29 mouse cellular contexts compared by ENCODE assay signal in genomic region chr2:135404095-135404494, GRCm38 (mm10).
A peak's percentile ranks its signal among the peaks of the same experiment; 100 is the strongest.
DNase-seq lines count a peak whose midpoint lies in the region; ATAC-seq and TF ChIP-seq lines count a peak whose summit lies in the region.
"Had no signal": no experiment of that assay in that cellular context is flagged by ENCODE, and none has a peak within 500 bp of the region (broad histone marks: within the 10 kb centered on the region; RNA-seq: fewer than 3 reads in every experiment).

No protein-coding gene starts in this region.

- no peak for ATAC-seq in kidney, embryonic 15.5 days (replicated peaks; ENCODE audit: low FRiP score)
- ATAC-seq: forebrain, postnatal 0 days had no signal

- no peak for TF ChIP-seq CTCF in lung, adult 2 months (IDR thresholded peaks at IDR 0.05; ENCODE audit: insufficient read depth, low read length)

- no peak for TF ChIP-seq POLR2A in lung, adult 2 months (IDR thresholded peaks at IDR 0.05; ENCODE audit: borderline replicate concordance, extremely low read depth, low read depth, low read length)

- no peaks in the 10 kb centered on the region for H3K27me3 ChIP-seq in kidney, embryonic 15.5 days
- H3K27me3 ChIP-seq: embryonic facial prominence, embryonic 15.5 days; forebrain, embryonic 12.5 days; heart, embryonic 12.5 days; hindbrain, embryonic 13.5 days; limb, embryonic 12.5 days; liver, embryonic 15.5 days; lung, embryonic 15.5 days; midbrain, embryonic 12.5 days; neural tube, embryonic 13.5 days had no signal

- H3K9ac ChIP-seq in kidney, embryonic 15.5 days, result no peak overlapping the region
- H3K9ac ChIP-seq: embryonic facial prominence, embryonic 15.5 days; forebrain, embryonic 12.5 days; forebrain, postnatal 0 days; heart, embryonic 12.5 days; hindbrain, embryonic 13.5 days; limb, embryonic 12.5 days; liver, embryonic 15.5 days; lung, embryonic 15.5 days; midbrain, embryonic 12.5 days; neural tube, embryonic 13.5 days had no signal

- H3K4me2 ChIP-seq in kidney, embryonic 15.5 days, result no peak overlapping the region
- H3K4me2 ChIP-seq: embryonic facial prominence, embryonic 15.5 days; forebrain, embryonic 12.5 days; heart, embryonic 12.5 days; hindbrain, embryonic 13.5 days; limb, embryonic 12.5 days; liver, embryonic 15.5 days; lung, embryonic 15.5 days; midbrain, embryonic 12.5 days; neural tube, embryonic 13.5 days had no signal

- no peaks in the 10 kb centered on the region for H3K4me1 ChIP-seq in kidney, embryonic 15.5 days
- H3K4me1 ChIP-seq in lung, adult 2 months (ENCODE audit: control insufficient read depth, insufficient read depth, low read length), result no peaks in the 10 kb centered on the region
- H3K4me1 ChIP-seq: embryonic facial prominence, embryonic 10.5 days; embryonic facial prominence, embryonic 15.5 days; limb, embryonic 12.5 days; liver, embryonic 15.5 days; lung, embryonic 15.5 days had no signal

- no peaks in the 10 kb centered on the region for H3K36me3 ChIP-seq in kidney, embryonic 15.5 days
- H3K36me3 ChIP-seq: embryonic facial prominence, embryonic 10.5 days; embryonic facial prominence, embryonic 15.5 days; forebrain, embryonic 12.5 days; G1E; heart, embryonic 12.5 days; hindbrain, embryonic 13.5 days; limb, embryonic 12.5 days; liver, embryonic 15.5 days; lung, embryonic 15.5 days; midbrain, embryonic 12.5 days; neural tube, embryonic 13.5 days had no signal

- DNase-seq in kidney, adult 9 months, result peak; percentile 5
- DNase-seq in adipocyte (ENCODE audit: low spot score), result peak; percentile 10
- peak; percentile 22 for DNase-seq in large intestine, adult 2 months (ENCODE audit: low read depth, low spot score)
- no peak for DNase-seq in T-cell, adult 2 months (ENCODE audit: low spot score)
- DNase-seq in lung, adult 2 months, result no peak
- DNase-seq: adrenal gland, adult 8-10 months; cerebellum, adult 11-12 months; cerebellum, adult 9-11 months; forebrain, postnatal 0 days; heart, adult 2 months; heart, postnatal 4 days; kidney, adult 18-20 months; kidney, postnatal 14 days; right cerebral cortex, postnatal 25 days; spleen, adult 18-20 months; thymus, postnatal 4 days had no signal

- H3K4me3 ChIP-seq in kidney, embryonic 15.5 days (replicated peaks), result no peak overlapping the region
- no peak overlapping the region for H3K4me3 ChIP-seq in lung, adult 2 months (replicated peaks; ENCODE audit: extremely low read depth, low read depth, low read length)
- H3K4me3 ChIP-seq: embryonic facial prominence, embryonic 10.5 days; embryonic facial prominence, embryonic 15.5 days; forebrain, embryonic 12.5 days; heart, adult 2 months; heart, embryonic 12.5 days; hindbrain, embryonic 13.5 days; left cerebral cortex, adult 2 months; limb, embryonic 12.5 days; liver, embryonic 15.5 days; lung, embryonic 15.5 days; midbrain, embryonic 12.5 days; neural tube, embryonic 13.5 days had no signal

- H3K9me3 ChIP-seq in kidney, embryonic 15.5 days (replicated peaks), result no peaks in the 10 kb centered on the region
- H3K9me3 ChIP-seq: embryonic facial prominence, embryonic 10.5 days; embryonic facial prominence, embryonic 15.5 days; forebrain, embryonic 12.5 days; heart, embryonic 12.5 days; hindbrain, embryonic 13.5 days; limb, embryonic 12.5 days; liver, embryonic 15.5 days; lung, embryonic 15.5 days; midbrain, embryonic 12.5 days; neural tube, embryonic 13.5 days had no signal

- WGBS in kidney, embryonic 15.5 days, result 29% methylated on average over 1 of the region's 1 CpGs
- 43% methylated on average over 1 of the region's 1 CpGs for WGBS in large intestine, adult 2 months
- 84% methylated on average over 1 of the region's 1 CpGs for WGBS in lung, adult 2 months

- H3K27ac ChIP-seq in kidney, embryonic 15.5 days, result no peak overlapping the region
- H3K27ac ChIP-seq: embryonic facial prominence, embryonic 10.5 days; embryonic facial prominence, embryonic 15.5 days; forebrain, embryonic 12.5 days; heart, adult 2 months; hindbrain, embryonic 13.5 days; left cerebral cortex, adult 2 months; limb, embryonic 12.5 days; liver, embryonic 15.5 days; lung, embryonic 15.5 days; midbrain, embryonic 12.5 days; neural tube, embryonic 13.5 days had no signal

Comparison
In these comparisons a context has a peak if more than half of its experiments do, and no peak if none do; other contexts are left out.
1. DNase-seq: peak in kidney, adult 9 months (single experiment), adipocyte (single experiment) and large intestine, adult 2 months (single experiment); none in T-cell, adult 2 months (single experiment) and lung, adult 2 months (single experiment).